Comparison of ENCODE assay signal across 7 mouse cellular contexts in genomic region chr9:112235696-112236397, GRCm38 (mm10). TPM values are rescaled to one million over a fixed set of nuclear protein-coding genes. Genes with fewer than 3 reads are reported as not detected.
DNase-seq lines count a peak whose midpoint lies in the region; ATAC-seq and TF ChIP-seq lines count a peak whose summit lies in the region.

Arpp21 (minus strand) TSS chr9:112235938.

- H3K4me2 ChIP-seq in lung, embryonic 16.5 days (ENCODE audit: low read depth, low read length): peak within 1 kb of the TSS; percentile 52
- peak within 1 kb of the TSS; percentile 72 for H3K4me2 ChIP-seq in forebrain, postnatal 0 days (ENCODE audit: low read depth)
- H3K4me2 ChIP-seq in limb, embryonic 12.5 days: peak within 1 kb of the TSS; percentile 90

- no peak within 1 kb of the TSS for H3K27ac ChIP-seq in lung, embryonic 16.5 days (ENCODE audit: low read length)
- H3K27ac ChIP-seq in forebrain, postnatal 0 days (ENCODE audit: low read depth, low read length): peak within 1 kb of the TSS; percentile 99
- H3K27ac ChIP-seq in limb, embryonic 12.5 days: no peak within 1 kb of the TSS

- H3K9me3 ChIP-seq in lung, embryonic 16.5 days (ENCODE audit: control insufficient read depth, low read length): no peaks in the 10 kb centered on the region
- no peaks in the 10 kb centered on the region for H3K9me3 ChIP-seq in forebrain, postnatal 0 days (ENCODE audit: low read length)
- no peaks in the 10 kb centered on the region for H3K9me3 ChIP-seq in limb, embryonic 12.5 days

- H3K27me3 ChIP-seq in lung, embryonic 16.5 days (ENCODE audit: control insufficient read depth, insufficient read depth, low read depth, low read length): peaks cover 36% of the 10 kb centered on the region
- H3K27me3 ChIP-seq in forebrain, postnatal 0 days (ENCODE audit: insufficient read depth, low read length): no peaks in the 10 kb centered on the region
- H3K27me3 ChIP-seq in limb, embryonic 12.5 days: peaks cover 65% of the 10 kb centered on the region

- H3K4me3 ChIP-seq in lung, embryonic 16.5 days (ENCODE audit: low read length): peak within 1 kb of the TSS; percentile 37
- H3K4me3 ChIP-seq in forebrain, postnatal 0 days (ENCODE audit: low read depth, low read length): peak within 1 kb of the TSS; percentile 71
- peak within 1 kb of the TSS; percentile 45 for H3K4me3 ChIP-seq in limb, embryonic 12.5 days (replicated peaks)

- no peaks in the 10 kb centered on the region; the same call in 1 of the 2 replicates for H3K4me1 ChIP-seq in lung, embryonic 16.5 days (replicated peaks; ENCODE audit: control insufficient read depth, insufficient read depth, low read length)
- no peaks in the 10 kb centered on the region for H3K4me1 ChIP-seq in forebrain, postnatal 0 days (ENCODE audit: insufficient read depth)
- H3K4me1 ChIP-seq in limb, embryonic 12.5 days (replicated peaks): peaks cover 16% of the 10 kb centered on the region

- H3K9ac ChIP-seq in lung, embryonic 16.5 days (ENCODE audit: low read length): 0 out of 2 replicates have a peak within 1 kb of the TSS, but pooled peaks have one; percentile 8
- peak within 1 kb of the TSS; percentile 99 for H3K9ac ChIP-seq in forebrain, postnatal 0 days
- no peak within 1 kb of the TSS; the same call in 1 of the 2 replicates for H3K9ac ChIP-seq in limb, embryonic 12.5 days (replicated peaks)

- no peaks in the 10 kb centered on the region for H3K36me3 ChIP-seq in lung, embryonic 16.5 days (ENCODE audit: control insufficient read depth, insufficient read depth, low read length)
- no peaks in the 10 kb centered on the region for H3K36me3 ChIP-seq in forebrain, postnatal 0 days (ENCODE audit: insufficient read depth)
- no peaks in the 10 kb centered on the region for H3K36me3 ChIP-seq in limb, embryonic 12.5 days

- TF ChIP-seq CTCF in forebrain, postnatal 0 days (IDR thresholded peaks at IDR 0.05; ENCODE audit: low read depth): no peak

- no peak for ATAC-seq in lung, embryonic 16.5 days (ENCODE audit: low read depth)
- peak; percentile 51 for ATAC-seq in forebrain, postnatal 0 days
- peak; percentile 43; the same call in 1 of the 2 replicates for ATAC-seq in limb, embryonic 12.5 days (ENCODE audit: insufficient number of reproducible peaks, insufficient read depth, low FRiP score, low TSS enrichment, low read depth)
- no peak for ATAC-seq in megakaryocyte-erythroid progenitor cell, adult 5-6 weeks (replicated peaks; ENCODE audit: low FRiP score, low TSS enrichment, poor library complexity, severe bottlenecking)

- DNase-seq in lung, postnatal 4 days: no peak
- DNase-seq in cerebellum, postnatal 14 days: peak; percentile 72 to 80
- peak; percentile 78 for DNase-seq in forebrain, postnatal 0 days
- peak; percentile 55 for DNase-seq in thymus, postnatal 4 days

- WGBS in lung, embryonic 16.5 days: 20% methylated on average over 16 of the region's 16 CpGs
- WGBS in forebrain, postnatal 0 days: 7% methylated on average over 16 of the region's 16 CpGs
- 19% methylated on average over 16 of the region's 16 CpGs for WGBS in limb, embryonic 12.5 days

RNA-seq across cellular contexts. Expression of gene Arpp21, which starts in this region (rescaled TPM):
- polyA plus RNA-seq in lung, embryonic 16.5 days (2015; fragmentation: Nextera tagmentation; extraction: Ambion mirVana): 2.2 and 6.2 TPM in 2 replicates
- total RNA-seq in forebrain, postnatal 0 days (2014; rRNA removed): 151 and 230 TPM in 2 replicates
- polyA plus RNA-seq in forebrain, postnatal 0 days (2015; fragmentation: Nextera tagmentation; extraction: Ambion mirVana): 118 and 122 TPM in 2 replicates
- polyA plus RNA-seq in limb, embryonic 12.5 days (2016; fragmentation: Nextera tagmentation; extraction: Ambion mirVana): 11.9 and 14.4 TPM in 2 replicates
- total RNA-seq in megakaryocyte-erythroid progenitor cell, adult 5-6 weeks (2014; fragmentation: Nextera tagmentation): 1.9 and 6.6 TPM in 2 replicates
- total RNA-seq in megakaryocyte-erythroid progenitor cell, adult 5-6 weeks (2017): 0.46 and 0.56 TPM in 2 replicates

Comparison
In these comparisons a context has a peak if more than half of its experiments do, and no peak if none do; other contexts are left out.
1. RNA of gene Arpp21 (total RNA-seq): 151 to 230 TPM in forebrain, postnatal 0 days; 0.46 to 6.6 TPM in megakaryocyte-erythroid progenitor cell, adult 5-6 weeks; every median in the first group is over 10 times any median in the second.
2. ATAC-seq: peak in forebrain, postnatal 0 days (single experiment) and limb, embryonic 12.5 days (single experiment); none in lung, embryonic 16.5 days (single experiment) and megakaryocyte-erythroid progenitor cell, adult 5-6 weeks (single experiment).
3. DNase-seq: peak in cerebellum, postnatal 14 days (2 of 2), forebrain, postnatal 0 days (single experiment) and thymus, postnatal 4 days (single experiment); none in lung, postnatal 4 days (0 of 2).
4. Peak in every context shown above with its lines, with median percentiles within 50 percentile points of each other: H3K4me2 ChIP-seq and H3K4me3 ChIP-seq.